Mouse (Mus musculus): ENCODE results near the gene Itpr1. TPM values are rescaled to one million over a fixed set of nuclear protein-coding genes. Genes with fewer than 3 reads are reported as not detected.

Gene Itpr1
- polyA plus RNA-seq, 1 experiment from 2014 or later, result 16.7 TPM

GRCm38 (mm10) chr6:108471878-108472277 lies 259.0 kb downstream of the Itpr1 start:
- Histone ChIP-seq H3K27me3 (ENCODE audit: control insufficient read depth, insufficient read depth, low read length) (no peaks in the 10 kb centered on the region), H3K9me3 (replicated peaks; ENCODE audit: control insufficient read depth, low read length) (no peaks in the 10 kb centered on the region), H3K36me3 (ENCODE audit: control insufficient read depth, insufficient read depth, low read length) (0 out of 2 replicates have a peak, but pooled peaks cover 5% of the 10 kb centered on the region), H3K4me3 (ENCODE audit: low read depth, low read length) (no peak overlapping the region), H3K4me1 (ENCODE audit: control insufficient read depth, insufficient read depth, low read length) (peaks cover 12% of the 10 kb centered on the region; the same call in 1 of the 2 replicates), H3K4me2 (no peak overlapping the region), H3K27ac (ENCODE audit: low read depth, low read length) (no peak overlapping the region), H3K9ac (ENCODE audit: low read depth, low read length) (no peak overlapping the region)
- ATAC-seq (replicated peaks; ENCODE audit: insufficient number of reproducible peaks, low FRiP score, low TSS enrichment), result no peak
- WGBS (ENCODE audit: insufficient replicate concordance), result 81% methylated on average over 3 of the region's 3 CpGs

- H3K36me3 ChIP-seq (ENCODE audit: control insufficient read depth, insufficient read depth, low read length), result 0 out of 2 replicates have a peak, but pooled peaks cover 5% of the 10 kb centered on the region
- H3K4me2 ChIP-seq, result no peak overlapping the region
- H3K9me3 ChIP-seq (replicated peaks; ENCODE audit: control insufficient read depth, low read length), result no peaks in the 10 kb centered on the region
- no peak overlapping the region for H3K9ac ChIP-seq (ENCODE audit: low read depth, low read length)
- H3K27me3 ChIP-seq (ENCODE audit: control insufficient read depth, insufficient read depth, low read length), result no peaks in the 10 kb centered on the region
- H3K4me1 ChIP-seq (ENCODE audit: control insufficient read depth, insufficient read depth, low read length), result peaks cover 12% of the 10 kb centered on the region; the same call in 1 of the 2 replicates
- ATAC-seq (replicated peaks; ENCODE audit: insufficient number of reproducible peaks, low FRiP score, low TSS enrichment), result no peak
- H3K4me3 ChIP-seq (ENCODE audit: low read depth, low read length), result no peak overlapping the region
- no peak overlapping the region for H3K27ac ChIP-seq (ENCODE audit: low read depth, low read length)
- WGBS (ENCODE audit: insufficient replicate concordance), result 38% methylated on average over 3 of the region's 3 CpGs
Measured at GRCm38 (mm10) chr6:108472748-108473147, 259.9 kb downstream of the Itpr1 start.

GRCm38 (mm10) chr6:108476797-108477235 lies 263.9 kb downstream of the Itpr1 start:
- H3K27ac ChIP-seq (ENCODE audit: low read depth, low read length), result no peak overlapping the region

GRCm38 (mm10) chr6:108477602-108478001 lies 264.7 kb downstream of the Itpr1 start:
- H3K4me1 ChIP-seq (ENCODE audit: control insufficient read depth, insufficient read depth, low read length), result no peaks in the 10 kb centered on the region
- H3K9ac ChIP-seq (ENCODE audit: low read depth, low read length), result no peak overlapping the region
- no peaks in the 10 kb centered on the region for H3K9me3 ChIP-seq (replicated peaks; ENCODE audit: control insufficient read depth, low read length)
- H3K4me3 ChIP-seq (ENCODE audit: low read depth, low read length), result no peak overlapping the region
- H3K4me2 ChIP-seq, result no peak overlapping the region
- H3K27ac ChIP-seq (ENCODE audit: low read depth, low read length), result no peak overlapping the region
- 86% methylated on average over 6 of the region's 6 CpGs for WGBS (ENCODE audit: insufficient replicate concordance)
- H3K36me3 ChIP-seq (ENCODE audit: control insufficient read depth, insufficient read depth, low read length), result 0 out of 2 replicates have a peak, but pooled peaks cover 5% of the 10 kb centered on the region
- no peaks in the 10 kb centered on the region for H3K27me3 ChIP-seq (ENCODE audit: control insufficient read depth, insufficient read depth, low read length)
- ATAC-seq (replicated peaks; ENCODE audit: insufficient number of reproducible peaks, low FRiP score, low TSS enrichment), result no peak

More at GRCm38 (mm10) chr6:108476797-108477235, 263.9 kb downstream of the Itpr1 start:
- Histone ChIP-seq H3K9ac (ENCODE audit: low read depth, low read length) (no peak overlapping the region), H3K27me3 (ENCODE audit: control insufficient read depth, insufficient read depth, low read length) (no peaks in the 10 kb centered on the region), H3K4me2 (no peak overlapping the region), H3K36me3 (ENCODE audit: control insufficient read depth, insufficient read depth, low read length) (0 out of 2 replicates have a peak, but pooled peaks cover 5% of the 10 kb centered on the region), H3K4me3 (ENCODE audit: low read depth, low read length) (no peak overlapping the region), H3K4me1 (ENCODE audit: control insufficient read depth, insufficient read depth, low read length) (no peaks in the 10 kb centered on the region), H3K9me3 (replicated peaks; ENCODE audit: control insufficient read depth, low read length) (no peaks in the 10 kb centered on the region)
- 70% methylated on average over 8 of the region's 8 CpGs for WGBS (ENCODE audit: insufficient replicate concordance)
- no peak for ATAC-seq (replicated peaks; ENCODE audit: insufficient number of reproducible peaks, low FRiP score, low TSS enrichment)

DNA sequence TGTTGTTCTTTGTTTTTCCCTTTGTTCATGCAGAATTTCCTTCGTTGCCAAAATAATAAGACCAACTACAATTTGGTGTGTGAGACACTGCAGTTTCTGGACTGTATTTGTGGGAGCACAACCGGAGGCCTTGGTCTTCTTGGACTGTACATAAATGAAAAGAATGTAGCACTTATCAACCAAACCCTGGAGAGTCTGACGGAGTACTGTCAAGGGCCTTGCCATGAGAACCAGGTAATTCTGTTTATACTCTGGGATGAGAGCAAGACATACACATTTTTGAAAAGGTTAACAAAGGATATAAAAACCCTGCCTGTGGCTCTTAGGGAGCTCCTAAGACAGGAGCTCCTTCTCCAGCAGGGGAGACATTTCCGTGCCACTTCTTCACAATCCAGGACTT lies 268.3 kb downstream of the Itpr1 start:
- Histone ChIP-seq H3K36me3 (ENCODE audit: control insufficient read depth, insufficient read depth, low read length) (no peaks in the 10 kb centered on the region), H3K4me1 (ENCODE audit: control insufficient read depth, insufficient read depth, low read length) (no peaks in the 10 kb centered on the region), H3K27ac (ENCODE audit: low read depth, low read length) (no peak overlapping the region), H3K9ac (ENCODE audit: low read depth, low read length) (no peak overlapping the region), H3K4me2 (no peak overlapping the region), H3K4me3 (ENCODE audit: low read depth, low read length) (no peak overlapping the region), H3K9me3 (replicated peaks; ENCODE audit: control insufficient read depth, low read length) (no peaks in the 10 kb centered on the region), H3K27me3 (ENCODE audit: control insufficient read depth, insufficient read depth, low read length) (no peaks in the 10 kb centered on the region)
- no peak for ATAC-seq (replicated peaks; ENCODE audit: insufficient number of reproducible peaks, low FRiP score, low TSS enrichment)
- WGBS (ENCODE audit: insufficient replicate concordance), result 84% methylated on average over 4 of the region's 4 CpGs

- Histone ChIP-seq H3K9ac (ENCODE audit: low read depth, low read length) (no peak overlapping the region), H3K4me2 (no peak overlapping the region), H3K36me3 (ENCODE audit: control insufficient read depth, insufficient read depth, low read length) (no peaks in the 10 kb centered on the region), H3K4me3 (ENCODE audit: low read depth, low read length) (no peak overlapping the region), H3K27ac (ENCODE audit: low read depth, low read length) (no peak overlapping the region), H3K27me3 (ENCODE audit: control insufficient read depth, insufficient read depth, low read length) (no peaks in the 10 kb centered on the region), H3K9me3 (replicated peaks; ENCODE audit: control insufficient read depth, low read length) (no peaks in the 10 kb centered on the region), H3K4me1 (ENCODE audit: control insufficient read depth, insufficient read depth, low read length) (no peaks in the 10 kb centered on the region)
- WGBS (ENCODE audit: insufficient replicate concordance), result 86% methylated on average over 5 of the region's 5 CpGs
- no peak for ATAC-seq (replicated peaks; ENCODE audit: insufficient number of reproducible peaks, low FRiP score, low TSS enrichment)
Measured at GRCm38 (mm10) chr6:108482464-108482863, 269.6 kb downstream of the Itpr1 start.

DNA sequence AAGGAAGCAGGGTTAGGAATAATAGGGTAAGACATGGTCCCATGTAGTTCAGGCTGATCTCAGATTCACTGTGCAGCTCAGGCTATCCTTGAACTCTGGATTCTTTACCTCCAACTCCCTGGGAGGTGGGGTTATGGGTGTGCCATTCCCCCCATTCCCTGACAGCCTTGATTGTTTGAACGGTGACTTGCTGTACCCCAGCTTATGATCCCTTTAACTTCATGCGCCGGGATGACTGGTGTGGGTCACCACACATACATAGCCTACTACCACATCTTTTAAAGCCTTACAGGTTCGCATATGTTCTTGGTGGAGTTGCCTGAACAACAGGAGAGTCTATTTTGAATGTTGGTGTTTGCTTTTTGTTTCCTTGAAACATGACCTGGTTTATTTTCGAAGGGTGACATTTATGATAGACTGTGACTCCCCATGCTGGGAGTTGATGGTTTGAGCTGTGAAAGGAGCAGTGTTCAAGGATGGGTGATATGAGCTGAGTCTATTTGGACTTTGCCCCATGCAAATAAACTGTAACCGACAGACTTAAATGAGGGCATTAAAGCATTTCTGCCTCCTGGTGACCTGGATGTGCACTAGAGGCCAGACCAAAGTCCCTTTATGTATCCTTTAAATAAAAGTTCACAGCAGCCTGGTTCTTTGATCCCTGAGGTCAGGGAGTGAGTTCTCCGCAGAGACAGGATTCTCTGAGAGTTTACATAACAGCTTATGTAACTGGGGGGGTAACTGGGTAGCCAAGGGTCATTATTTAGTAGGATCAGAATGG lies 273.5 kb downstream of the Itpr1 start:
- Histone ChIP-seq H3K27me3 (ENCODE audit: control insufficient read depth, insufficient read depth, low read length) (no peaks in the 10 kb centered on the region), H3K4me3 (ENCODE audit: low read depth, low read length) (no peak overlapping the region), H3K9ac (ENCODE audit: low read depth, low read length) (no peak overlapping the region), H3K27ac (ENCODE audit: low read depth, low read length) (no peak overlapping the region), H3K4me1 (ENCODE audit: control insufficient read depth, insufficient read depth, low read length) (no peaks in the 10 kb centered on the region), H3K36me3 (ENCODE audit: control insufficient read depth, insufficient read depth, low read length) (no peaks in the 10 kb centered on the region; the same call in 1 of the 2 replicates), H3K4me2 (no peak overlapping the region), H3K9me3 (replicated peaks; ENCODE audit: control insufficient read depth, low read length) (no peaks in the 10 kb centered on the region)
- ATAC-seq (replicated peaks; ENCODE audit: insufficient number of reproducible peaks, low FRiP score, low TSS enrichment), result no peak
- whole genome bisulfite sequencing (ENCODE audit: insufficient replicate concordance), result 81% methylated on average over 7 of the region's 7 CpGs

DNA sequence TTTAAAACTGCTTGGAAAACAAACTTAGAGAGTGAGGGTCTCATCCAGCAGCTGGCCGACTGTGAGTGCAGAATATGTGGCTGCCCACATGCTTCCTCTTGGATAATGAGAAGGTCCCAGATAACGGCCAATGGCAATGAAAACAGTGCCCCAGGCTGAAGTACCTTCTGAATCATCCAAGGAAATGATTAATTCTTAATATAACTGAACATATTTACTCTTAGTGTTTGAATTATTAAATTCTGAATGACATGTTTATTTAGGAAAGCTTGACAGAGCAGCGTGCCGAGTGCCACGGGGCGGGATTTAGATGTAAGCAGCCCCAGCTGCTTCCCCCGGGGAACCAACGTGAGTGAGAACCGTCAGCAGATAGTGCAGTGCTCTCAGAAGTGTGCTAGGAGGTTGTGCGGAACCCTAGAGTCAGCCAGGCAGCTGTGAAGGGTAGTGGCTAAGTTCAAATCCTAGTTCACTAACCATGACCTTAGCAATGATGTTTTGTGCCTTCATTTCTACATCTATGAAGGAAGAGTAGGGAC lies 274.5 kb downstream of the Itpr1 start:
- ATAC-seq (replicated peaks; ENCODE audit: insufficient number of reproducible peaks, low FRiP score, low TSS enrichment), result no peak
- H3K36me3 ChIP-seq (ENCODE audit: control insufficient read depth, insufficient read depth, low read length), result no peaks in the 10 kb centered on the region; the same call in 1 of the 2 replicates

More for the DNA sequence above, 274.5 kb downstream of the Itpr1 start:
- Histone ChIP-seq H3K27ac (ENCODE audit: low read depth, low read length) (no peak overlapping the region), H3K4me1 (ENCODE audit: control insufficient read depth, insufficient read depth, low read length) (peaks cover 5% of the 10 kb centered on the region; the same call in 1 of the 2 replicates), H3K4me2 (no peak overlapping the region), H3K9ac (ENCODE audit: low read depth, low read length) (no peak overlapping the region), H3K27me3 (ENCODE audit: control insufficient read depth, insufficient read depth, low read length) (no peaks in the 10 kb centered on the region), H3K4me3 (ENCODE audit: low read depth, low read length) (no peak overlapping the region), H3K9me3 (replicated peaks; ENCODE audit: control insufficient read depth, low read length) (no peaks in the 10 kb centered on the region)
- 66% methylated on average over 10 of the region's 10 CpGs for WGBS (ENCODE audit: insufficient replicate concordance)
